Mouse (Mus musculus) heart, adult 9 months (tissue): ENCODE results near the gene Sectm1b.
A peak's percentile ranks its signal among the peaks of the same experiment; 100 is the strongest.
"Not testable (repeated sequence)": the region's sequence is repeated elsewhere in the genome, so short reads cannot be mapped to it uniquely, and the experiment has no call there.

Experiments used
- DNase-seq, 2 experiments: peaks; one replicate each; pipeline ENCODE4 v3.0.0; 2022; ENCODE audit warnings: low spot score in 2 of 2

The Sectm1b gene

GRCm38 (mm10) chr11:121063379-121063778, at the start of gene Sectm1b:
Sectm1b (minus strand) TSS chr11:121063569.
- no peak for DNase-seq

GRCm38 (mm10) chr11:121112091-121112775, 48.9 kb upstream of the Sectm1b start:
- no peak for DNase-seq

- DNase-seq: no peak
These were observed 48.2 kb upstream of the Sectm1b start for GRCm38 (mm10) chr11:121111601-121112000.

- DNase-seq: no peak
These were observed 47.7 kb upstream of the Sectm1b start for GRCm38 (mm10) chr11:121111051-121111450.

GRCm38 (mm10) chr11:121109986-121110385, 46.6 kb upstream of the Sectm1b start:
- DNase-seq: peak; percentile 55 to 75

GRCm38 (mm10) chr11:121108061-121108460, 44.7 kb upstream of the Sectm1b start:
- DNase-seq: peak in 1 of 2 experiments; percentile 22

GRCm38 (mm10) chr11:121107242-121107641, 43.9 kb upstream of the Sectm1b start:
- not testable (repeated sequence) for DNase-seq

- DNase-seq: no peak
These were observed 37.9 kb upstream of the Sectm1b start for GRCm38 (mm10) chr11:121101124-121101805.

- DNase-seq: no peak
These were observed 37.3 kb upstream of the Sectm1b start for GRCm38 (mm10) chr11:121100692-121101091.

- DNase-seq: no peak
These were observed 36.4 kb upstream of the Sectm1b start for GRCm38 (mm10) chr11:121099762-121100161.

- no peak for DNase-seq
These were observed 29.5 kb upstream of the Sectm1b start for GRCm38 (mm10) chr11:121092606-121093585.

- no peak for DNase-seq
These were observed 27.6 kb upstream of the Sectm1b start for GRCm38 (mm10) chr11:121090943-121091342.

- no peak for DNase-seq
These were observed 26.6 kb upstream of the Sectm1b start for GRCm38 (mm10) chr11:121089756-121090546.

- DNase-seq: no peak
These were observed 25.6 kb upstream of the Sectm1b start for GRCm38 (mm10) chr11:121088997-121089396.

GRCm38 (mm10) chr11:121086296-121086695, 22.9 kb upstream of the Sectm1b start:
- no peak for DNase-seq

GRCm38 (mm10) chr11:121085181-121085580, 21.8 kb upstream of the Sectm1b start:
- DNase-seq: no peak

- peak; percentile 37 to 48 for DNase-seq
These were observed 19.6 kb upstream of the Sectm1b start for GRCm38 (mm10) chr11:121082857-121083500.

GRCm38 (mm10) chr11:121082250-121082649, 18.9 kb upstream of the Sectm1b start:
- peak in 1 of 2 experiments; percentile 11 for DNase-seq

GRCm38 (mm10) chr11:121081120-121081519, 17.8 kb upstream of the Sectm1b start, which contains the start of gene Sectm1a:
Sectm1a (minus strand) TSS chr11:121081220.
- no peak for DNase-seq

- no peak for DNase-seq
These were observed 17.0 kb upstream of the Sectm1b start for GRCm38 (mm10) chr11:121080330-121080729.

GRCm38 (mm10) chr11:121075655-121076054, 12.3 kb upstream of the Sectm1b start:
- DNase-seq: no peak
